Mouse (Mus musculus) ES-CJ7 (cell line): ENCODE data around the gene Wars2.

Source experiments
- DNase-seq: peaks from one replicate; pipeline ENCODE4 v3.0.0; 2011; ENCODE audit warnings: low read depth, low spot score

The Wars2 gene

DNA sequence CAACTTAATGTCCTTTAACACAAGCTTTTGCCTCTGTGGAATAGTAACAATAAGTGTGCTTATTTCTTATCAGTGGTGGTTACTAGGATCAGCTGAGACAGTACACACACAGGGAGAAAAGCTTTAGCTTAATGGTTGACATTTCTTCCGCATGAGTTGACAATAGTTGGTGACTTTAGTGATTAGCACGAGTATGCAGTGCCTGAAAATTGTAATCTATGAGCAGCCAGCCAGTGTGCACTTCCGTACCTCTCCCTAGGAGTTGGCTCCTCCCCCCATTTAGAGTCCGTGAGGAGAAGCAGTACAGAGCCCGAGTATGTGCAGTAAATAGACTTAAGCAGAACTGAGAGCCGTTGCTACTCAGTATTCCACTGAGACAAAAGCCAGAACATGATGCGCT lies 123.8 kb downstream of the Wars2 start:
- no peak for DNase-seq

GRCm38 (mm10) chr3:99266752-99267303 lies 126.0 kb downstream of the Wars2 start:
- no peak for DNase-seq

DNA sequence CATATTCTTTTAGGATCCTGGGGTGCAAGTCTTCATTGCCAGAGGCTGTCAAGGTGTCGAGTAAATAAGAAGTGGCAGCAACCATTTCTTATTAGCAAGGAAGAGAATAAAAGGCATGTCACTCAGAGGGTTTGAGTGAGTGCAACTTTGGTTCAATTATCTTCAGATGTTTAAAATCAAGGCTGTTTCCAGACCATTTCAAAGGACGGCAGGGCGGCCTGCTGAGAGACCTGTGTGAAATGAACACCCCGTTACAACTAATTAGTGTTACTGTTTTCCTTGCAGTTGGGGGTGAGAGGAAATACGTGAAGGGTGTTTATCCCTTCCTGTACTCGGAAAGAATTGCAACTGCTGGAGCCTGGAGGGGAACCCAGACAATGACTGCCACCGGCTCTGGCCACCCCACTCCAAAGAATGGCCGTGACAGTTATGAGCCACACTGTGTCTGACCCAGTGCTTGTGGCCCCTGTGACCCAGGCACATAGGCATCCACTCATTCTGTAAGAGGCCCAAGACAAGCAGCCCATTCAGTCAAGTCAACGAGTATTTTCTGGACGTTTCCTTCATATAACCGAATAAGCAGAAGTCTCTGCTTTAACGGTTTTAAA lies 137.2 kb downstream of the Wars2 start:
- DNase-seq, result no peak

DNA sequence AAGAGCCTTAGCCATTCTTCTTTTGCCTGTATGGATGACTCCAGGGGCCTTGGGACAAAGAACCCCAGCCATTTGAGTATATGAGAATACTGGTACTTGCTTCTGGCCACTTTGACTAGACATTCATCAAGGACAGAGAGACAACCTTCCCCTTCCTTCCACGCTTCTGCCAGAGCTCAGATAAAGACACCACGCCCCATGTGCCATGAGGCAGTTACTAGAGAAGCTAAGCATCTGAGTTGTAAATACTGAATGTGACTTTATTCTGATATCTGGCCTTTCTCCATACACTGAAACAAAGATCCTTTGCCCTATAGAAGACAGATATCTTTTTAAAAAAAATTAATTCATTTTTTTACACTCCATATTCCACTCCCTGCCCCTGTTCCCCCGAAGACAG lies 138.8 kb downstream of the Wars2 start:
- no peak for DNase-seq

- DNase-seq, result no peak
These were observed 140.6 kb downstream of the Wars2 start for GRCm38 (mm10) chr3:99281453-99281852.

DNA sequence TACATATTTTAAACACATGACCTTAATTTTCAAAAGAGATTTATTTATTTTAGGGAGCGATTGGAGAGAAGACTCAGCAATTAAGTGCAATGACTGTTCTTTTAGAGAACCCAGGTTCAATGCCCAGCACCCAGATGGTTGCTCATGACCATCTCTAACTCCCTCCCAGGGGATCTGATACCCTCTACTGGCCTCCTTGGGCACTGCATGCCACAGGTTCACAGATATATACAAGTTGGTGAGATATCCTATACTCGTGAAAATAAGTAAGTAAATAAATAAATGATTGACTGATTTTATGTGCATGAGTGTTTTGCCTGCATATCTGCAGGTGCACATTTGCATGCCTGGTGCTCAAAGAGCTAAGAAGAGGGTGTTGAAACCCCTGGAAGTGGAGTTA lies 147.4 kb downstream of the Wars2 start:
- peak; percentile 32 for DNase-seq
